Mouse (Mus musculus) kidney, postnatal 10 days (tissue): ENCODE results near the gene Smr3a.

Experiments
- DNase-seq: peaks from one replicate; pipeline ENCODE4 v3.0.0; 2021; ENCODE audit warnings: mixed read lengths

Smr3a gene

GRCm38 (mm10) chr5:88002249-88002648, at the start of gene Smr3a:
TSS of gene Smr3a (plus strand) at chr5:88002549.
- no peak for DNase-seq

GRCm38 (mm10) chr5:87969201-87969600, 33.1 kb upstream of the Smr3a start, which contains the start of the genes 2310003L06Rik and Gm28434:
TSS of gene 2310003L06Rik (plus strand) at chr5:87969459.
TSS of gene Gm28434 (plus strand) at chr5:87969517.
- no peak for DNase-seq

DNA sequence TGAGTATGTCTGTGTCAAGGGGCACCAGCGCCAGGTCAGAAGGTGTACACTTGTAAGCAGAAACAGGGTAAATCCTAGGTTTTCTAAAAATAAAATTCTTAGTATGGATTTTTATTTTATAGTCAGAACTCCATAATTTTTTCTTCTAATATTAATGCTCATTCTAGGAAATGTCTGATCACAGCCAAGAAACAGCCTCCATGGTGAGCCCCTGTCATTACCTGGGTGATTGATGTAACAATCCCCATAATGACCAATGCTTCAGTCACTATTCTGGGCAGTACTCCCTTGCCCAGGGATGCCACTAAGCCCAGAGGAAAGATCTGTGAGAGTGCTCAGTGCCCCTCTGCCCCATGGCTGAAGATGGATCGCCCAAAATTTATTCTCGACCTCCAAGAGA, 23.2 kb upstream of the Smr3a start, which contains the start of gene Cabs1:
Gene Cabs1 (plus strand): TSS at position 301 of the 400 bp plus-strand sequence.
- DNase-seq = no peak

DNA sequence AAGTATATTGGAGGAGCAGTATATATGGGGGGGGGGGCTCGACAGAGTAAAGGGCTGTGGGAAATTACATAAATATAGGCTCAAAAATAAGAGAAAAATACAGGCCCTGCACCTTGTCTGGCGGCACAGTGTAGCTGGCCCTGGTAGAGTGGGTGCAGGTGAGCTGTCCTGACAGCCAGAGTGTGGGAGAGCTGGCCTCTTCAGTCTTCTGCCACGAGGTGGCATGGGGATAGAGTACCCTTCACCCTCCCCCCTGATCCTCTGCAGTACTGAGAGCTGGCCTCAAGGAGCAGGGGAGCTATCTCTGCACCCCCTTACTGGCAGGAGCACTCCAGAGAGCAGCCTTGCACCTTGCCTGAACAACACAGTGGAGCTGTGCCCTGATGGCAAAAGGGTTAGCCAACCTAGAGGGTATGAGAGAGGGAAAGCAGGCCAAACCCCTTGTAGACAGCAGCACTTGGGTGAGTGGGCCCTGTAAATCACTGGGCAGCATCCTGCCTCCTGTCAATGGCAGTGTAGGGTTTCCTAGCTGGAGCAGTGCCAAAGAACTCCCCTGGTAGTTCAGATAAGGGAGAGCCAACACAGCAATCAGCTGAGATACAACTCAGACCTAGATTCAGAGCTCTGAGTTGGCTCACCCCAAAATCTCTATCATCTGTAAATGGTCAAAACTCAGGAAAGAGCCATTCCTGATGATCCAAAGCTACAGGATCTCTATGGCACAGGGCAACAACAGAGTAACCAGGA, 19.7 kb upstream of the Smr3a start:
- DNase-seq = no peak

GRCm38 (mm10) chr5:88005241-88005640, 2.9 kb downstream of the Smr3a start:
- DNase-seq = no peak
